Mouse (Mus musculus): ENCODE results near the gene Kcna2.

DNA sequence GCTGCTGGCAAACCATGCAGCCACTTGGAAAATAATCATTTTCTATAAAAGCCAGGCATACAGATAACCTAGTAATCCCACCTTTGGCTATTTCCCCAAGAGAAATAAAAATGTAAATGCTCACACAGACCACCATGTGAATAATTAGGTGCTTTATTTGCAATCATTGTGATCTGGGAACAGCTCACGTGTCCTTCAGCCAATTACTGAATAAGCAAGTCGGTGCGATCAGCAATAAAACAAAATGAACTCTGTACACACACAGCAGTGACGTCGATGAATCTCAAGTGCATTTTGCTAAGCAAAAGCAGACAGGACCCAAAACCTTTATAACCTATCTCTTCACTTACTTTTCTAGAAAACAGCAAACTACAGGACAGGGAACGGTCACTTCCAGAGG lies 31.7 kb downstream of the Kcna2 start:
- TF ChIP-seq CTCF (IDR thresholded peaks at IDR 0.05; ENCODE audit: extremely low read depth, insufficient read depth, insufficient read length, insufficient replicate concordance): no peak
- no peak for TF ChIP-seq POLR2A (IDR thresholded peaks at IDR 0.05; ENCODE audit: low read depth, low read length)

Measured in spleen, adult 2 months (tissue).